Mouse (Mus musculus) heart, adult 8-10 months (tissue): Measurements from ENCODE around the gene Cnmd. TPM values are rescaled to one million over a fixed set of nuclear protein-coding genes. Genes with fewer than 3 reads are reported as not detected.

Experiments used
- DNase-seq: peaks from one replicate; pipeline ENCODE4 v3.0.0; 2022; ENCODE audit warnings: low spot score
- total RNA-seq, 4 experiments: library from RNA; stranded (reverse); gene quantifications; 2 replicates each; pipeline ENCODE4 v1.2.4; 2022

The Cnmd gene
- 1 to 10 TPM; 3.6 to 5.6 (median 4.0) TPM for total RNA-seq

GRCm38 (mm10) chr14:79662001-79662400 lies at the start of gene Cnmd:
Gene Cnmd, minus strand, starts transcription at chr14:79662170.
- DNase-seq = no peak

- DNase-seq = no peak
Observed at GRCm38 (mm10) chr14:79711301-79711700, 49.3 kb upstream of the Cnmd start.

GRCm38 (mm10) chr14:79703523-79704172 lies 41.7 kb upstream of the Cnmd start:
- DNase-seq = no peak

GRCm38 (mm10) chr14:79701606-79702005 lies 39.6 kb upstream of the Cnmd start:
- no peak for DNase-seq

- no peak for DNase-seq
Observed at GRCm38 (mm10) chr14:79701054-79701453, 39.1 kb upstream of the Cnmd start.

GRCm38 (mm10) chr14:79699381-79699780 lies 37.4 kb upstream of the Cnmd start:
- DNase-seq = no peak

- peak; percentile 25 for DNase-seq
Observed at GRCm38 (mm10) chr14:79690068-79690844, 28.3 kb upstream of the Cnmd start.

GRCm38 (mm10) chr14:79680652-79681051 lies 18.7 kb upstream of the Cnmd start:
- DNase-seq = no peak

- peak; percentile 11 for DNase-seq
Observed at GRCm38 (mm10) chr14:79677891-79678687, 16.1 kb upstream of the Cnmd start.

- no peak for DNase-seq
Observed at GRCm38 (mm10) chr14:79677108-79677753, 15.3 kb upstream of the Cnmd start.

- no peak for DNase-seq
Observed at GRCm38 (mm10) chr14:79673083-79674013, 11.4 kb upstream of the Cnmd start.

- no peak for DNase-seq
Observed at GRCm38 (mm10) chr14:79672567-79672966, 10.6 kb upstream of the Cnmd start.

- DNase-seq = no peak
Observed at GRCm38 (mm10) chr14:79671008-79671407, 9.0 kb upstream of the Cnmd start.

GRCm38 (mm10) chr14:79661005-79661917 lies 709 bp downstream of the Cnmd start:
- peak; percentile 29 for DNase-seq

GRCm38 (mm10) chr14:79660467-79660866 lies 1.5 kb downstream of the Cnmd start:
- no peak for DNase-seq

GRCm38 (mm10) chr14:79658748-79659508 lies 3.0 kb downstream of the Cnmd start:
- DNase-seq = no peak

GRCm38 (mm10) chr14:79658286-79658685 lies 3.7 kb downstream of the Cnmd start:
- DNase-seq = peak; percentile 29

- no peak for DNase-seq
Observed at GRCm38 (mm10) chr14:79652654-79653053, 9.3 kb downstream of the Cnmd start.

- DNase-seq = no peak
Observed at GRCm38 (mm10) chr14:79649680-79650079, 12.3 kb downstream of the Cnmd start.
